Mouse (Mus musculus) spleen, adult 2 months (tissue): Measurements from ENCODE around the gene Phf21b. TPM values are rescaled to one million over a fixed set of nuclear protein-coding genes. Genes with fewer than 3 reads are reported as not detected.
"Not testable (repeated sequence)": the region's sequence is repeated elsewhere in the genome, so short reads cannot be mapped to it uniquely, and the experiment has no call there.

Source experiments
- DNase-seq, 2 experiments: peaks; one replicate each; pipeline versions ENCODE4 v3.0.0 to v3.0.0-alpha.2; 2012 to 2021; ENCODE audit warnings: low spot score in 2 of 2, low read depth in 1 of 2
- H3K27ac ChIP-seq: fragments of 200-500 bp; 2 replicates; pipeline ENCODE4 v1.5.1; 2012; ENCODE audit warnings: low read length, inconsistent platforms; ENCODE audit not compliant: insufficient read depth
- H3K27me3 ChIP-seq: fragments of 200-500 bp; 2 replicates; pipeline ENCODE4 v1.6.1; 2012; ENCODE audit warnings: mild to moderate bottlenecking, moderate library complexity, low read length, inconsistent platforms; ENCODE audit not compliant: control insufficient read depth, insufficient read depth
- H3K36me3 ChIP-seq: fragments of 200-500 bp; 2 replicates; pipeline ENCODE4 v1.6.1; 2012; ENCODE audit warnings: mild to moderate bottlenecking, low read length, inconsistent platforms; ENCODE audit not compliant: control insufficient read depth, insufficient read depth
- H3K4me1 ChIP-seq: fragments of 200-500 bp; 2 replicates; pipeline ENCODE4 v1.6.1; 2011; ENCODE audit warnings: inconsistent platforms; ENCODE audit not compliant: control insufficient read depth, insufficient read depth, insufficient read length
- H3K4me3 ChIP-seq: fragments of 200-500 bp; 2 replicates; pipeline ENCODE4 v1.5.1; 2011; ENCODE audit warnings: mild to moderate bottlenecking, inconsistent platforms; ENCODE audit not compliant: insufficient read depth, insufficient read length; ENCODE audit errors: extremely low read depth
- CTCF ChIP-seq: fragments of 200-500 bp; IDR thresholded peaks from 2 replicates; pipeline ENCODE4 v1.5.1; 2011; ENCODE audit warnings: mild to moderate bottlenecking, inconsistent platforms; ENCODE audit not compliant: insufficient read depth, insufficient read length, insufficient replicate concordance; ENCODE audit errors: extremely low read depth
- POLR2A ChIP-seq: fragments of 200-500 bp; IDR thresholded peaks from 2 replicates; pipeline ENCODE4 v1.6.1; 2011; ENCODE audit warnings: low read depth, low read length, inconsistent platforms
- WGBS: fragments of 180-500 bp; shearing (Covaris S2); methylation state at CpG from one replicate; pipeline ENCODE4 v1.1.7; 2018; 5-methylcytosine and 5-hydroxymethylcytosine counted together
- polyA plus RNA-seq: library from polyadenylated mRNA; depleted of rRNA; stranded (reverse); fragments of >200 nt; gene quantifications from 2 replicates; pipeline ENCODE4 v1.2.3, GENCODE M21; 2012; rRNA removed

The Phf21b gene
- polyA plus RNA-seq: 2.1 TPM in 2 replicates

- under 1% methylated on average over 76 of the region's 76 CpGs for WGBS
- H3K27ac ChIP-seq: peak within 1 kb of the TSS; percentile 70; the same call in 1 of the 2 replicates
These were observed at the start of gene Phf21b for GRCm38 (mm10) chr15:84856006-84856995. Gene Phf21b, minus strand, starts transcription at chr15:84856049.

GRCm38 (mm10) chr15:84903843-84904385 lies 48.1 kb upstream of the Phf21b start:
- no peak overlapping the region for H3K27ac ChIP-seq

More at GRCm38 (mm10) chr15:84856006-84856995, at the start of gene Phf21b:
- Histone ChIP-seq H3K4me3 (peak within 1 kb of the TSS; percentile 99), H3K27me3 (peaks cover 24% of the 10 kb centered on the region), H3K4me1 (peaks cover 15% of the 10 kb centered on the region), H3K36me3 (no peaks in the 10 kb centered on the region)
- peak; percentile 32 to 67 for DNase-seq
- no peak for TF ChIP-seq POLR2A

GRCm38 (mm10) chr15:84898077-84898476 lies 42.2 kb upstream of the Phf21b start:
- H3K4me1 ChIP-seq: peaks cover 9% of the 10 kb centered on the region; the same call in 1 of the 2 replicates
- TF ChIP-seq CTCF (no peak), POLR2A (no peak)
- H3K27me3 ChIP-seq: no peaks in the 10 kb centered on the region
- no peak overlapping the region for H3K27ac ChIP-seq
- 45% methylated on average over 7 of the region's 7 CpGs for WGBS
- DNase-seq: no peak
- no peak overlapping the region for H3K4me3 ChIP-seq
- no peaks in the 10 kb centered on the region for H3K36me3 ChIP-seq

More at GRCm38 (mm10) chr15:84903843-84904385, 48.1 kb upstream of the Phf21b start:
- Histone ChIP-seq H3K4me1 (no peaks in the 10 kb centered on the region), H3K27me3 (no peaks in the 10 kb centered on the region), H3K4me3 (no peak overlapping the region), H3K36me3 (no peaks in the 10 kb centered on the region)
- 77% methylated on average over 7 of the region's 7 CpGs for WGBS
- DNase-seq: no peak
- no peak for TF ChIP-seq CTCF
- TF ChIP-seq POLR2A: no peak

- Histone ChIP-seq H3K27ac (peak overlapping the region; percentile 2; the same call in 1 of the 2 replicates), H3K36me3 (no peaks in the 10 kb centered on the region), H3K27me3 (no peaks in the 10 kb centered on the region), H3K4me1 (peaks cover 9% of the 10 kb centered on the region; the same call in 1 of the 2 replicates), H3K4me3 (no peak overlapping the region)
- WGBS: 12% methylated on average over 1 of the region's 1 CpGs
- no peak for DNase-seq
- no peak for TF ChIP-seq POLR2A
These were observed 40.8 kb upstream of the Phf21b start for GRCm38 (mm10) chr15:84896664-84897063.

- 53% methylated on average over 10 of the region's 10 CpGs for WGBS
- peak overlapping the region; percentile 2; the same call in 1 of the 2 replicates for H3K27ac ChIP-seq
- not testable (repeated sequence) for H3K4me3 ChIP-seq, H3K27me3 ChIP-seq, H3K36me3 ChIP-seq, DNase-seq, H3K4me1 ChIP-seq
These were observed 40.4 kb upstream of the Phf21b start for GRCm38 (mm10) chr15:84896216-84896615.

- Histone ChIP-seq H3K4me1 (0 out of 2 replicates have a peak, but pooled peaks cover 4% of the 10 kb centered on the region), H3K27me3 (no peaks in the 10 kb centered on the region), H3K36me3 (no peaks in the 10 kb centered on the region), H3K27ac (no peak overlapping the region), H3K4me3 (no peak overlapping the region)
- DNase-seq: peak in 1 of 2 experiments; percentile 25
- WGBS: 1% methylated on average over 3 of the region's 3 CpGs
- TF ChIP-seq CTCF (peak; percentile 62; the same call in 1 of the 2 replicates), POLR2A (no peak)
These were observed 35.8 kb upstream of the Phf21b start for GRCm38 (mm10) chr15:84891658-84892057.

GRCm38 (mm10) chr15:84891246-84891645 lies 35.4 kb upstream of the Phf21b start:
- Histone ChIP-seq H3K4me3 (no peak overlapping the region), H3K27ac (no peak overlapping the region), H3K4me1 (0 out of 2 replicates have a peak, but pooled peaks cover 2% of the 10 kb centered on the region), H3K36me3 (no peaks in the 10 kb centered on the region), H3K27me3 (no peaks in the 10 kb centered on the region)
- TF ChIP-seq POLR2A: no peak
- no peak for TF ChIP-seq CTCF
- 60% methylated on average over 3 of the region's 3 CpGs for WGBS
- no peak for DNase-seq
